Mouse (Mus musculus) small intestine, adult 2 months (tissue): ENCODE measurements around the gene Bcor.

Experiments
- CTCF ChIP-seq: fragments of 200-500 bp; IDR thresholded peaks from 2 replicates; pipeline ENCODE4 v1.5.1; 2012; ENCODE audit warnings: low read depth, mild to moderate bottlenecking, control low read depth, inconsistent platforms, low read length, moderate library complexity, mixed read lengths; ENCODE audit not compliant: insufficient replicate concordance, insufficient read length; ENCODE audit errors: extremely low read depth
- POLR2A ChIP-seq: fragments of 200-500 bp; IDR thresholded peaks from 2 replicates; pipeline ENCODE4 v1.6.1; 2012; ENCODE audit warnings: low read depth, mild to moderate bottlenecking, control low read depth, inconsistent platforms, low read length, moderate library complexity

GRCm38 (mm10) chrX:12158244-12158820 lies 1.8 kb downstream of the Bcor start:
- TF ChIP-seq POLR2A (no peak), CTCF (no peak)
